Mouse (Mus musculus): ENCODE measurements at regions not wholly inside any gene's neighbourhood (a gene's known extent, or its start where the extent isn't known, plus 50 kb on each side); places are given as distances from the start of the nearest gene placed in this dataset.
A peak's percentile ranks its signal among the peaks of the same experiment; 100 is the strongest.

GRCm38 (mm10) chr8:91883012-91883411 is 81.1 kb upstream of the Irx3 start:
- no peak for DNase-seq (ENCODE audit: low spot score in 2 of 2)

- DNase-seq (ENCODE audit: low spot score in 2 of 2), result no peak
Measured at GRCm38 (mm10) chr8:91878886-91879285, 77.0 kb upstream of the Irx3 start.

- DNase-seq (ENCODE audit: low spot score in 2 of 2), result no peak
Measured at GRCm38 (mm10) chr8:91876161-91876560, 74.3 kb upstream of the Irx3 start.

GRCm38 (mm10) chr8:91873232-91873631 is 71.4 kb upstream of the Irx3 start:
- DNase-seq (ENCODE audit: low spot score in 2 of 2), result no peak

- DNase-seq (ENCODE audit: low spot score in 2 of 2), result peak in 1 of 2 experiments; percentile 17
Measured at GRCm38 (mm10) chr8:91872278-91873115, 70.6 kb upstream of the Irx3 start.

GRCm38 (mm10) chr8:91867069-91867468 is 65.2 kb upstream of the Irx3 start:
- DNase-seq (ENCODE audit: low spot score in 2 of 2), result no peak

GRCm38 (mm10) chr8:91866076-91866475 is 64.2 kb upstream of the Irx3 start:
- no peak for DNase-seq (ENCODE audit: low spot score in 2 of 2)

- DNase-seq (ENCODE audit: low spot score in 2 of 2), result no peak
Measured at GRCm38 (mm10) chr8:91865361-91865760, 63.5 kb upstream of the Irx3 start.

- no peak for DNase-seq (ENCODE audit: low spot score in 2 of 2)
Measured at GRCm38 (mm10) chr8:91863505-91863904, 61.6 kb upstream of the Irx3 start.

GRCm38 (mm10) chr8:91855881-91856280 is 54.0 kb upstream of the Irx3 start:
- DNase-seq (ENCODE audit: low spot score in 2 of 2), result no peak

GRCm38 (mm10) chr8:91854369-91854768 is 52.5 kb upstream of the Irx3 start:
- no peak for DNase-seq (ENCODE audit: low spot score in 2 of 2)

GRCm38 (mm10) chr8:91853803-91854202 is 51.9 kb upstream of the Irx3 start:
- DNase-seq (ENCODE audit: low spot score in 2 of 2), result no peak

- no peak for DNase-seq (ENCODE audit: low spot score in 2 of 2)
Measured at GRCm38 (mm10) chr8:91853336-91853735, 51.5 kb upstream of the Irx3 start.
